Mouse (Mus musculus): ENCODE data around the gene Phtf2. TPM values are rescaled to one million over a fixed set of nuclear protein-coding genes. Genes with fewer than 3 reads are reported as not detected.

The Phtf2 gene
- polyA plus RNA-seq, 1 experiment from 2014 or later, result 46.0 TPM

- WGBS, result 88% methylated on average over 1 of the region's 1 CpGs
- no peak for ATAC-seq (ENCODE audit: insufficient number of reproducible peaks, insufficient read depth, low FRiP score, low read depth)
- H3K36me3 ChIP-seq (ENCODE audit: control insufficient read depth, insufficient read depth, low read length), result 0 out of 2 replicates have a peak, but pooled peaks cover 2% of the 10 kb centered on the region
- no peaks in the 10 kb centered on the region for H3K27me3 ChIP-seq (ENCODE audit: control insufficient read depth, insufficient read depth, low read length)
- no peak overlapping the region for H3K4me3 ChIP-seq (ENCODE audit: control insufficient read depth in 1 of 2, insufficient read depth in 1 of 2, low read depth in 1 of 2, low read length in 2 of 2)
- H3K9me3 ChIP-seq (ENCODE audit: control insufficient read depth, low read length), result no peaks in the 10 kb centered on the region
- H3K4me1 ChIP-seq (ENCODE audit: control insufficient read depth in 2 of 2, insufficient read depth in 2 of 2, low read length in 2 of 2), result peaks cover 2 to 12% of the 10 kb centered on the region in 2 experiments; a peak in 3 of 4 replicates
- H3K27ac ChIP-seq (replicated peaks in 1 of 2; ENCODE audit: control insufficient read depth in 1 of 2, insufficient read depth in 1 of 2, low read depth in 2 of 2, low read length in 2 of 2), result no peak overlapping the region
- H3K9ac ChIP-seq (ENCODE audit: low read length), result no peak overlapping the region
- no peak overlapping the region for H3K4me2 ChIP-seq (ENCODE audit: low read length)
These were observed 47.5 kb downstream of the Phtf2 start for GRCm38 (mm10) chr5:20834399-20834798.

- H3K4me3 ChIP-seq (ENCODE audit: control insufficient read depth in 1 of 2, insufficient read depth in 1 of 2, low read depth in 1 of 2, low read length in 2 of 2), result no peak overlapping the region
- H3K4me1 ChIP-seq (ENCODE audit: control insufficient read depth in 2 of 2, insufficient read depth in 2 of 2, low read length in 2 of 2), result peaks cover 2 to 12% of the 10 kb centered on the region in 2 experiments; a peak in 3 of 4 replicates
- peak overlapping the region; percentile 3 to 8; a peak in 1 of 4 replicates for H3K27ac ChIP-seq (replicated peaks in 1 of 2; ENCODE audit: control insufficient read depth in 1 of 2, insufficient read depth in 1 of 2, low read depth in 2 of 2, low read length in 2 of 2)
- no peak overlapping the region for H3K9ac ChIP-seq (ENCODE audit: low read length)
- ATAC-seq (ENCODE audit: insufficient number of reproducible peaks, insufficient read depth, low FRiP score, low read depth), result no peak
- no peak overlapping the region for H3K4me2 ChIP-seq (ENCODE audit: low read length)
- no peaks in the 10 kb centered on the region for H3K9me3 ChIP-seq (ENCODE audit: control insufficient read depth, low read length)
- WGBS, result 57% methylated on average over 2 of the region's 2 CpGs
- H3K36me3 ChIP-seq (ENCODE audit: control insufficient read depth, insufficient read depth, low read length), result 0 out of 2 replicates have a peak, but pooled peaks cover 2% of the 10 kb centered on the region
- no peaks in the 10 kb centered on the region for H3K27me3 ChIP-seq (ENCODE audit: control insufficient read depth, insufficient read depth, low read length)
These were observed 50.5 kb downstream of the Phtf2 start for GRCm38 (mm10) chr5:20831433-20831832.

DNA sequence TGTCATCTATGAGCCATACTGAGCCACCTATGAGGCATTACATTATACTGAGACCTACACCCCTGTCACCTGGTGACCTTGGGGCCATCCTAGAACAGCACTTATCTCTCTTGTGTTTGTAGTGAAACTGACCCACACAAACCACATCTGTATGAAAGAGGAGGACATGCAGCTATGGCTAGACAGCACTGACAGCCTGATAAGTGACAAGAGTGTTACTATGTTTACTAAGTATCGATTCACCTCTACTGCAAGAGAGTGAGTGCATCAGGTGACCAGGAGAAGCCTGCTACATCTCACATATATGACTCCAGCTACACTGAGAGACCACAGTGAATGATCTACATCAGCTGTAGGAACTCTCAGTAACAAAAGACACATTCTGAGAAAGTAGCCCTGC, 51.2 kb downstream of the Phtf2 start:
- H3K4me1 ChIP-seq (ENCODE audit: control insufficient read depth in 2 of 2, insufficient read depth in 2 of 2, low read length in 2 of 2), result peaks cover 2 to 12% of the 10 kb centered on the region in 2 experiments; a peak in 3 of 4 replicates
- WGBS, result 34% methylated on average over 1 of the region's 1 CpGs
- no peak overlapping the region for H3K9ac ChIP-seq (ENCODE audit: low read length)
- ATAC-seq (ENCODE audit: insufficient number of reproducible peaks, insufficient read depth, low FRiP score, low read depth), result no peak
- H3K4me2 ChIP-seq (ENCODE audit: low read length), result no peak overlapping the region
- H3K4me3 ChIP-seq (ENCODE audit: control insufficient read depth in 1 of 2, insufficient read depth in 1 of 2, low read depth in 1 of 2, low read length in 2 of 2), result no peak overlapping the region
- H3K9me3 ChIP-seq (ENCODE audit: control insufficient read depth, low read length), result no peaks in the 10 kb centered on the region
- no peaks in the 10 kb centered on the region for H3K27me3 ChIP-seq (ENCODE audit: control insufficient read depth, insufficient read depth, low read length)
- 0 out of 2 replicates have a peak, but pooled peaks cover 2% of the 10 kb centered on the region for H3K36me3 ChIP-seq (ENCODE audit: control insufficient read depth, insufficient read depth, low read length)
- no peak overlapping the region for H3K27ac ChIP-seq (replicated peaks in 1 of 2; ENCODE audit: control insufficient read depth in 1 of 2, insufficient read depth in 1 of 2, low read depth in 2 of 2, low read length in 2 of 2)

DNA sequence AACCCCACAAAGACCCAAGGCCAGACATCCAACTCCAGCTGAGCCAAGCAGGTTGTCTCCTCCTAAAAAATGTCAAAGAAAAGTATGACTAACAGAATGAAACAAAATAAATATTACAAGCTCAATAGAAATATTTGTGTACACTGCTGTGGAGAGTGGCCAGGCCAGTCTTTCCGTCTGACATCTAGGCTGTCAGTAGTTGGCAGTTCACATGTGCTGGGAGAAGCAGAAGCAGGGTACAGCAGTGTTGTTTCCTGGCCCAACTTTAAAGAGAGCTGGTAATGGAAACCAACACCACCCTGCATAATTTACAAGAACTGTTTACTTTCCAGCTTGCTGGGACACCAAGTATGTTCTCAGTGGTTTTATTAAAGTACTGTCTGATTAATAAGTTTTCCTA, 60.3 kb downstream of the Phtf2 start:
- Histone ChIP-seq H3K27ac (replicated peaks in 1 of 2; ENCODE audit: control insufficient read depth in 1 of 2, insufficient read depth in 1 of 2, low read depth in 2 of 2, low read length in 2 of 2) (peak overlapping the region in 1 of 2 experiments; percentile 51; a peak in 2 of 4 replicates), H3K4me2 (ENCODE audit: low read length) (no peak overlapping the region), H3K9me3 (ENCODE audit: control insufficient read depth, low read length) (no peaks in the 10 kb centered on the region), H3K4me1 (ENCODE audit: control insufficient read depth in 2 of 2, insufficient read depth in 2 of 2, low read length in 2 of 2) (peaks cover 6 to 34% of the 10 kb centered on the region in 2 experiments), H3K4me3 (ENCODE audit: control insufficient read depth in 1 of 2, insufficient read depth in 1 of 2, low read depth in 1 of 2, low read length in 2 of 2) (no peak overlapping the region), H3K36me3 (ENCODE audit: control insufficient read depth, insufficient read depth, low read length) (no peaks in the 10 kb centered on the region), H3K27me3 (ENCODE audit: control insufficient read depth, insufficient read depth, low read length) (no peaks in the 10 kb centered on the region), H3K9ac (ENCODE audit: low read length) (no peak overlapping the region)
- ATAC-seq (ENCODE audit: insufficient number of reproducible peaks, insufficient read depth, low FRiP score, low read depth), result no peak
- 42% methylated on average over 1 of the region's 1 CpGs for WGBS

DNA sequence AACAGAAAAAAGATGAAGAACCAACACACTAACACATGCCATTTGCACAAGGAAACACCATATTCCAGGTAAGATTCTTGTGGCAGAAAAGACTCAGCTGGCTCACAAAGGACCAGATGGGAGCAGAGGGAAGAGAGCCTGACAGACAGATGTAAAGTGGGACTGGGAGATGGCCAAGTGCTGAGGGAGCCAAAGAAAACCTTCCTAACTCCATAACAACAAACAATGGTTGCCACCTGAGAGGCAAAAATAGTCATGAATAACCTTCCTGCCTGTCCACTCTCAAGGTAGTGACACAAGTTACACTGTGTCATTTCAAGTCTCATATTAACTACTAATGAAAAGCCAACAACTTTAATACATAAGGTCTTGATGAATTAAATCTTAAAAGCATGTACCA, 60.8 kb downstream of the Phtf2 start:
- Histone ChIP-seq H3K4me2 (ENCODE audit: low read length) (no peak overlapping the region), H3K27me3 (ENCODE audit: control insufficient read depth, insufficient read depth, low read length) (no peaks in the 10 kb centered on the region), H3K27ac (replicated peaks in 1 of 2; ENCODE audit: control insufficient read depth in 1 of 2, insufficient read depth in 1 of 2, low read depth in 2 of 2, low read length in 2 of 2) (peak overlapping the region; percentile 16 to 51; a peak in 1 of 4 replicates), H3K9ac (ENCODE audit: low read length) (no peak overlapping the region), H3K4me1 (ENCODE audit: control insufficient read depth in 2 of 2, insufficient read depth in 2 of 2, low read length in 2 of 2) (peaks cover 6 to 34% of the 10 kb centered on the region in 2 experiments), H3K4me3 (ENCODE audit: control insufficient read depth in 1 of 2, insufficient read depth in 1 of 2, low read depth in 1 of 2, low read length in 2 of 2) (no peak overlapping the region), H3K36me3 (ENCODE audit: control insufficient read depth, insufficient read depth, low read length) (no peaks in the 10 kb centered on the region), H3K9me3 (ENCODE audit: control insufficient read depth, low read length) (no peaks in the 10 kb centered on the region)
- ATAC-seq (ENCODE audit: insufficient number of reproducible peaks, insufficient read depth, low FRiP score, low read depth), result no peak

DNA sequence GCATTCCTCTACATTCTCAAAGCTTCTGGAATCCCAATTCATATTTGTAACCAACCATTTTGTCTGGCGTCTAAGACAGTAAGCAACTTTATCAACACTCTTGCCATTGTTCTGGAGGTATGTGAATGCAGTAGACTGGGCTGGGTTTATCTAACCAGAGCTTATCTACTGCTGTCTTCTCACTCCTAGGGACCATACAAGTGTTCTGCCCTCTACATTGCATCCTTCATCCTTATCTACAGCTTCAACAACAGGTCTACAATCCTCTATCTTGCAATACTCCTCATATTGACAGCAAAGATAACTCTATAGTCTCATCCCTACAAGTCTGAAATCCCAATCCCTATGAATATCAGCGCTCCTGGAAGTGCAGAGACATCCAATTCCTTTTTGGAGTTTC, 66.8 kb downstream of the Phtf2 start:
- H3K27ac ChIP-seq (replicated peaks in 1 of 2; ENCODE audit: control insufficient read depth in 1 of 2, insufficient read depth in 1 of 2, low read depth in 2 of 2, low read length in 2 of 2), result no peak overlapping the region
- no peak for ATAC-seq (ENCODE audit: insufficient number of reproducible peaks, insufficient read depth, low FRiP score, low read depth)
- peaks cover 0 to 11% of the 10 kb centered on the region in 2 experiments; a peak in 2 of 4 replicates for H3K4me1 ChIP-seq (ENCODE audit: control insufficient read depth in 2 of 2, insufficient read depth in 2 of 2, low read length in 2 of 2)
- 56% methylated on average over 2 of the region's 2 CpGs for WGBS
- H3K9me3 ChIP-seq (ENCODE audit: control insufficient read depth, low read length), result no peaks in the 10 kb centered on the region
- no peaks in the 10 kb centered on the region for H3K27me3 ChIP-seq (ENCODE audit: control insufficient read depth, insufficient read depth, low read length)
- H3K4me2 ChIP-seq (ENCODE audit: low read length), result no peak overlapping the region
- H3K4me3 ChIP-seq (ENCODE audit: control insufficient read depth in 1 of 2, insufficient read depth in 1 of 2, low read depth in 1 of 2, low read length in 2 of 2), result no peak overlapping the region
- H3K9ac ChIP-seq (ENCODE audit: low read length), result no peak overlapping the region
- no peaks in the 10 kb centered on the region for H3K36me3 ChIP-seq (ENCODE audit: control insufficient read depth, insufficient read depth, low read length)

- Histone ChIP-seq H3K36me3 (ENCODE audit: control insufficient read depth, insufficient read depth, low read length) (peaks cover 14% of the 10 kb centered on the region), H3K4me3 (ENCODE audit: control insufficient read depth in 1 of 2, insufficient read depth in 1 of 2, low read depth in 1 of 2, low read length in 2 of 2) (no peak overlapping the region), H3K4me1 (ENCODE audit: control insufficient read depth in 2 of 2, insufficient read depth in 2 of 2, low read length in 2 of 2) (no peaks in the 10 kb centered on the region), H3K27me3 (ENCODE audit: control insufficient read depth, insufficient read depth, low read length) (no peaks in the 10 kb centered on the region), H3K4me2 (ENCODE audit: low read length) (no peak overlapping the region), H3K27ac (replicated peaks in 1 of 2; ENCODE audit: control insufficient read depth in 1 of 2, insufficient read depth in 1 of 2, low read depth in 2 of 2, low read length in 2 of 2) (no peak overlapping the region), H3K9me3 (ENCODE audit: control insufficient read depth, low read length) (no peaks in the 10 kb centered on the region), H3K9ac (ENCODE audit: low read length) (no peak overlapping the region)
- no peak for ATAC-seq (ENCODE audit: insufficient number of reproducible peaks, insufficient read depth, low FRiP score, low read depth)
- 81% methylated on average over 6 of the region's 6 CpGs for WGBS
These were observed 71.5 kb downstream of the Phtf2 start for GRCm38 (mm10) chr5:20810449-20810848.

- no peak overlapping the region for H3K4me3 ChIP-seq (ENCODE audit: control insufficient read depth in 1 of 2, insufficient read depth in 1 of 2, low read depth in 1 of 2, low read length in 2 of 2)
- H3K9ac ChIP-seq (ENCODE audit: low read length), result no peak overlapping the region
- H3K4me1 ChIP-seq (ENCODE audit: control insufficient read depth in 2 of 2, insufficient read depth in 2 of 2, low read length in 2 of 2), result peaks cover 4 to 14% of the 10 kb centered on the region in 2 experiments; a peak in 3 of 4 replicates
- H3K4me2 ChIP-seq (ENCODE audit: low read length), result no peak overlapping the region
- H3K27ac ChIP-seq (replicated peaks in 1 of 2; ENCODE audit: control insufficient read depth in 1 of 2, insufficient read depth in 1 of 2, low read depth in 2 of 2, low read length in 2 of 2), result no peak overlapping the region
- no peak for ATAC-seq (ENCODE audit: insufficient number of reproducible peaks, insufficient read depth, low FRiP score, low read depth)
- no peaks in the 10 kb centered on the region for H3K9me3 ChIP-seq (ENCODE audit: control insufficient read depth, low read length)
- WGBS, result 92% methylated on average over 5 of the region's 5 CpGs
- no peaks in the 10 kb centered on the region for H3K27me3 ChIP-seq (ENCODE audit: control insufficient read depth, insufficient read depth, low read length)
- peaks cover 34% of the 10 kb centered on the region for H3K36me3 ChIP-seq (ENCODE audit: control insufficient read depth, insufficient read depth, low read length)
These were observed 86.0 kb downstream of the Phtf2 start for GRCm38 (mm10) chr5:20795932-20796331.

Measured in heart, embryonic 14.5 days (tissue).